Mouse (Mus musculus) natural killer cell, adult 2 months (primary cell): ENCODE results near the gene Plpp1.

Source experiments
- DNase-seq, 2 experiments: peaks; one replicate each; pipeline ENCODE4 v3.0.0; 2022; ENCODE audit warnings: low spot score in 2 of 2

Gene Plpp1

DNA sequence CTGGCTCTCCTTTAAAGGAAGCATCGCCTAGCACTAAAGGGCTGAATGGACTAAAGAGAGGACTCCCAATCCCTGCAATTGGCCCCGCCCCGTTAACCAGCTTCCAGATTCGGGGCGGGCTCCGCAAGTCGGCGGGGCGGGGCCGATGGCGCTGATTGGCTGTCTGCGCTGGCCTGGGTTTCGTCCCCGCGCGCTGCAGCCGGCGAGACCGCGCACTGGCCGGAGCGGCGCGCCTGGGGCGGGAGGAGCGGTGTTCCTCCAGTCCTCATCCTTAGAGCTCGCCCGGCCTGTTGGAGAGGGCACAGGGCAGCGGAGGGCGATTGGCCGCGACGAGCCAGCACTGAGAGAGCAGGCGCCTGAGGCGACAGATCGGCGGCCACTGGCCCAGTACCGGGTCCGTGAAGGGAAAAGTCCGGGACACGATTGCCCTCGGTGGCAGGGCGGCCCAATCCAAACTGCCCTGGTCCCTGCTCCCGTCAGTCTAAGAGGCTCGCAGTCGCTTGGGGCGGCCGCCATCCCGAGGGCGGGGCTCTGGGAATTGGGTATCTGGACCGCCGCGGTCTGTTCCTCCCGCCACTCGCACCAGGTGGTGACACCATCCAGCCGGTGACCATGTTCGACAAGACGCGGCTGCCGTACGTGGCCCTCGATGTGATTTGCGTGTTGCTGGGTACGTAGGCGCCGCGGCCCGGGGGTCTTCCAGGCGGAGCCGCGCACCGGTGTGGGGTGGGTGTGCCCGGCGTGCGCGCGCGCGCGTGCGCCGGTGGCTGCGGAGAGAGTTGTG, at the start of gene Plpp1:
Gene Plpp1 (plus strand): TSS at position 196 of the 784 bp plus-strand sequence.
- DNase-seq, result peak in 1 of 2 experiments; percentile 35

DNA sequence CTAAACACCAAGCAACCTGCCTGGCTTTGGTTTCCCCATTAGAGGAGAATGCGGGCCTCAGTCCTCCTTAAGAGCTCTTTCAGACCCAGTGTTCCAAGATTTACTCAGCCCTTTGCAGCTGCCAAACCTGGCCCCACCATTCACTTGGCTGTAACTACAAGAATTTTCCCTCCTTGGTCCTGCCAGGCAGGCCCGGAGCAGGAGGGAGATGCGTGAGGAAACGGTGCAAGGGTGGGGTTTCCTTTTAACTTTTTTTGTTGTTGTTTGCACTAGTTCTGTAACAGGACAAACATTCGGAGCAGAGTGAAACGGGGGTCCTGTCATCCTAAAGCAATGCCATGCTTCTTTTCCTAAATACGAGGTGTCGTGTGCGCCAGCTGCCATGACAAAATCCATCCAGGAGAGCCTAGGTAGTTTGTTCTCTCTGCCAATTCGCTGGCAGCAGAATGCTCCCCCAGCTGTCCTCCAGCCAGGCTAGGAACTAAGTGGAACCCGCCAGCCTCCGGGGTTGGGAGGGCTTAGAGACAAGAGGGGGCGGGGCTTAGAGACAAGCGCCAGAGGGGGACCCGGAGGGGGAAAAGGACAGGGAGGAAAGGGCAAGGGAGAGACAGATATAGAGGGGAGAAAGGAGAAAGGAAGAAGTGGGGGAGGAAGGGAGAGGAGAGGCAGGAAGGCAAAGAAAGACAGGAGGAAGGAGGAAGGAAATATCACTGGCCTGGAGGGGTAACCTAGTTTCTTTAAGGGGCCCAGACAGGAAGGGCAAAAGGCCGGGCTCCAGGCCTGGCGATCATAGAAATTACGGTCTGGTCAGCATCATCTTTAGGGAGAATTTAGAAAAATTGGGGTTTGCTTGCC, 48.9 kb upstream of the Plpp1 start:
- no peak for DNase-seq

DNA sequence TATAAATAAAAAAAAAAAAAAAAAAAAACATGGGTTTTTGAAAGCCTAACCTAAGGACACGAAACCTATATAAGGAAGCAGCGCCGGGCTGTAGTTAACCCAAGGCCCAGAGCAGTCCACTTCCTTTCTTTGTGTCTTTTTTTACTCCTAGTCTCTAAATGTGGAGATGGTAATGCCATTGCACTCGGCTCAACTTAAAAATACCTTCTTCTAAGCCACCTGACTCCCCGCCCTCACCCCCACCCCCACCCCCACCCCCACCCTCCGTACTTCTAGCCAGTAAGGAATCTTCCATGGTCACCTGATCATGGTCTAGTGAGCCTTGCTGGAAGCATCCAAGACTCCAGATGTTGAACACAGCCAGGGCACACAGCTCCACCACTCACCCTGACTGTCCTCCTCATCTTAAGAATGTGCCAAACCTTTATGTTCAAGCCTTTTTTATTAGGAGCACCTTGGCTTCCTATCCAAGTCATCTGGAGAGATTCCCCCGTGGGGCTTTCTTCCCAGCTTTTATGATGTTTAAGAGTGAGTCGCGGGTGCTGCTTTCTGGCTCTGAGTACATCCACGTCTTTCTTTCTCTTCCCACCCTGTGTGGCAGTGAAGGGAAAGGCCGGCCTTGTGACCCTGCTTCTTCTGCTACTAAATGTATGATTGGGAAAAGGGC, 48.1 kb upstream of the Plpp1 start:
- no peak for DNase-seq

DNA sequence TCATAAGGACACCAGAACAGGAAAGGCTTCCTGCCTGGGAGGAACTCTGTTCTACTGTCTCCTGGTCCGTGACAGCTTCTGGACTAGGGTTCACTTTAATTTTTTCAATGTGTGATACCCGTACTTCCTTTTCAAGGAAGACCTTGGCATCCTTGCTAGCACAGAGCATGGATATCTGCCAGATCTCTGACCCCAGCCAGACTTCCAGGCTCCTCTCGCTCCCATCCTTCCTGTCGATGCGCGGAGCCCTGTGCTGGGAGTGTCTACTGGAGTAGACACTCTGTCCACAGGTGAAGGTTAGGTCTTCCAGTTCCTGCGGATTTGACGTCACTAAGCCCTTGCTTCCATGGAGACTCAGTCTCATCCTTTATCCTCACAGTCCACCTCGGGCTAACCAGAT, 47.1 kb upstream of the Plpp1 start:
- DNase-seq, result no peak

DNA sequence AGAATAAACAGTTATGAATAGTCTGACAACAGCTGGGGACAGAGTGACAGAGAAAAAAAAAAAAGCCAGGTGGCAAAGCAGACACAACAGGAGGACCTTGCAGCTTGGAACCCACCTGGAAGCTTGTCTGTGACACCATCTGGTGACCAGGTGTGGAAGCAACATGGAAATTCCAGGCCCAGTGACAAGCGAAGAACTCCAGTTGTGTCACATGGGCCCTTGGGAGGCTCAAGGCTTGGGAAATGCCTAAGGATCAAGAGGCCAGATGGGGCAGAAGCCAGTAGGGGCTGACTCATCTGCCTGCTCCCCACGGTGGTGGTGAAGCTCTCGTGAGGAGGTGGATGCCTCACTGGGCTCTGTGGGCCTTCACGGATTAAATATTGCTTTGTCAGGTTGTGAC, 45.7 kb upstream of the Plpp1 start:
- no peak for DNase-seq

DNA sequence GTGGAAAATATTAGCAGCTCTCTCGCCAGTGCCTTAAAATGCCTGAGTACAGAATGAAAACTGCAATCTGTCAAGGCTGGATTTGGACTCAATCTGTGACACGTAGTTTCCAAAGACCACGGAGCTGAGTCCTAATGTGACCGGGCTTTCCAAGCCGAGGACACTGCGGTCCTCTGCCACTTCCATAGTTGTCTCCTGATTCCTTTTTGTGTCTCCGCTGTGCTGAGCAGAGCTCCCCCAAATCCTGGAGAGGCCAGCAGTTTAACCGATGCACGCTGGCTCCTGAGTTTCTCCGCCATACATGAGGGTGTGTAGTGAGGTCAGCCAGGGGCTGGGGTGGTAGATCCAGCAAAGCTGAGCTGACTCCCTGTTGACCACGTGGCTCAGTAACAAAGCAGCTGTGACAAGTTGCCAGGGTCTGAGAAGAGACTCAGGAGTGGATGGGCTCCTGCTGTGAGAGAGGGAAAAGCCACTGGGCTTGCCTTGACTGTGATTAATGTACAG, 45.0 kb upstream of the Plpp1 start:
- DNase-seq, result no peak

DNA sequence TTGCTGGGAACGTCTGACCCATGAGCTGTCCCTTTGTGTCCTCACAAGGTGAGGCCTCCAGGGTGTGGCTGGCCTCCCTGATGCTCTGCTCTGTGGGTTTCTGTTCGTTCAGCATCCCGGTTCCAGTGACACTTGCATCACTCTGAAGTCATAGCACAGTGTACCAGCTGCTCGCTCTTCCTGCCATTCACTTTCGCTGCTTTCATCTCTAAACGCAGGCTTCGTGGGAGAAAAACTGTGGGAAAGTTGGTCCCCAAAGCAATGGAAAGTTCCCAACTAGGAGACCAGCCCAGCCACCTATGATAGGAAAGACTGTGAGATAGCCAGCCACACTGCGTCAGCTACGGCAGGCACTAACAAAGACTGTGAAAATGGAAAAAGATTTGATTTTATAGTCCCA, 43.2 kb upstream of the Plpp1 start:
- DNase-seq, result no peak

DNA sequence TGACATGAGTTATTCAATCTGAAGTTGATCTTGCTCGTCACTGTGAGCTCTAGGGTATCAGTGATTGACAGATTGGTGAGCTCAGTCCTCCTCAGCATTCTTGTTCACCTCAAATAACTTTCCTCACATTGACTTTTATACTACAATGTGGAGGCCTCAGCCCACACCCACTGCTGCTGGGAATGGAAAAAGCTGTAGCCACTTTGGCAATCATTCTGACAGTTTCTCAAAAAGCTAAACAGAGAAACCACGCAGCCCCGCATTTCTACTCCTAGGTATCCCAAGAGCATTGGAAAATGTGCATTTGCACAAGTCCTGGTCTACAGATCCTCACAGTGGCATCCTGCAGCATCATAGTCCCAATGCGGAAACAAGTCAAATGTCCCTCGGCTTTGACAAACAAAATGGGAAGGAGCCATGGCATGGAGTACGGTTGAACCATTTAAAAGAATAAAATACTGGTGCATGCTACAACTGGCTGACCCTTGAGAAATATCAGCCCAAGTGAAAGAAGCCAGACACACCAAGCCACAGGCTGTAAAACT, 42.0 kb upstream of the Plpp1 start:
- no peak for DNase-seq

DNA sequence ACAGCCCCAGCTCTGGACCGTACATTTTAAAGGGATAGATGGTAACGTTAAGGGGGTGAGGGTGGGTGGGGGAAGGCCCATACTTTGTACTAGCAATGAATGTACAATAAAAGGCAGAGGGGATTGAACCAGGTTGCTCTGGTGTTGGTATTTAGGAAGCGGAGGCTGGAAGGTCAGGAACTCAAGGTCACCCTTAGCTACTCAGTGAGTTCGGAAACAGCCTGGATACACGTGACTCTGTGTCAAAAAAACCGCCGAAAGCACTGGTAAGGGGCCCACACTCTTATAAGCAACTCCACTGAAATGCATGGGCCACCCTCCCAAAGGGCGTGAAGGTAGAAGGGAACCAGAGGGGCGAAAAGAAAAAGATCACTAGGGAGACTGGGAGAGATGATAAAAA, 41.2 kb upstream of the Plpp1 start:
- DNase-seq, result no peak

DNA sequence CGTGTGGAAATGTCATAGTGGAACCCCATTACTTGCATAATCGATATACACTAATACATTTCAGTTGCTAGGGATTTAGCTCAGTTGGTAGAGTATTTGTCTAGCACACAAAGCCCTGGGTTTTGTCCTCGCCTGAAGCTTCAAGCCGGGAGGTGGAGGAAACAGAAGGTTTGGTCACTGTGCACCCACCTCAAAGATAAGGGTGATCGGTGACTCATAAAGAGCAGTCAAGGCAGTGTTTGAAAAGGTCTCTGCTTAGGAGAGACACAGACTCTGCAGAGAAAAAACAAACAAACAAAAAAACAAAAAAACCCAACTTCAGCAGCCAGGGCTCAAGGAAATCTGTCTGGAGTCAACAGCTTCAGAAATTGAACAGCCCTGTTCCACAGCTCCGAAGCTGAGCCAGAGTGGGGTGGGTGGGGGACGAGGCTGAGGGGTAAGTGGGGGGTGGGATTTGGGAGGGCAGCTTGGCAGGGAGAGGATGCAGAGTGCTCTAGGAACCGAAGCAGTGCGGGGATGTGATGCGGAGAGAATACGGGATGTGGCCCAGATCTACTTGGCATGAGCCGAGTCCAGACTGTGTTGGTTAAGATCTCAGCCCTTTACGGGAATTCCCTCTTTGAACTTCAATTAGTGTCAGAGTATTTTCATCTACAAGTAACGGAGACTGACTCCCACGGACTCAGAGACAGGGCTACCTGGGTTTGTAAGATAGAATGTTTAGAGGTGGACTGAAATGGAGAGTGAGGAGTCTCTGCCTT, 40.6 kb upstream of the Plpp1 start:
- no peak for DNase-seq

DNA sequence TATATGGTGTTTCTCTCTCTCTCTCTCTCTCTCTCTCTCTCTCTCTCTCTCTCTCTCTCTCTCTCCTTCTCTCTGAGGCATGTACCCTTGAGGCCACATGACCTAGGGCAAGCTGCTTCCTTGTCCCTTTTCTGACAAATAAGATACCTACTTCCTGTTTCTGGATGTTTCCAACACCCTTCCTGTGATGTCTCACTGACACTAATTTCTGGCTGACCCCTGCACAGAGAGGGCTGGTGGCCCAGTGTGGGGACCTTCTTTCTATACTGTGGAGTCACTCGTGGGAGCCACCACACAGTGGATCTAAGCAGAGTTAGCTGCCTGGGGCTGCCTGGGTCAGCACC, 40.1 kb upstream of the Plpp1 start:
- DNase-seq, result no peak

DNA sequence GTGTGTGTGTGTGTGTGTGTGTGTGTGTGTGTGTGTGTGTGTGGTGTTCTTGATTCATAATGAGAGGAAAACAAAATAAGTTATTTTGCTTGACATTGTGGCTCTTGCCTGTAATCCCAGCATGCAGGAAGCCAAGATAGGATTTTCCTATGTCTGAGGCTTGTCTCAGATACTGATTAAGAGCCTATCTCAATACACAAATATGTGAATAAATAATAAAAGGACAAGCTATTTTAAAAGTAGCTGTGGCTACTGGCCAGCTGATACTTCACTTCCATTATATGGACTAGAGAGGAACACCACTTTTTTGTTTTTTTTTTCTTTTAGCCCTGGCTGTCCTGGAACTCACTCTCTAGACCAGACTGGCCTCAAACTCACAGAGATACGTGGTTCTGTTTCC, 38.8 kb upstream of the Plpp1 start:
- DNase-seq, result no peak

DNA sequence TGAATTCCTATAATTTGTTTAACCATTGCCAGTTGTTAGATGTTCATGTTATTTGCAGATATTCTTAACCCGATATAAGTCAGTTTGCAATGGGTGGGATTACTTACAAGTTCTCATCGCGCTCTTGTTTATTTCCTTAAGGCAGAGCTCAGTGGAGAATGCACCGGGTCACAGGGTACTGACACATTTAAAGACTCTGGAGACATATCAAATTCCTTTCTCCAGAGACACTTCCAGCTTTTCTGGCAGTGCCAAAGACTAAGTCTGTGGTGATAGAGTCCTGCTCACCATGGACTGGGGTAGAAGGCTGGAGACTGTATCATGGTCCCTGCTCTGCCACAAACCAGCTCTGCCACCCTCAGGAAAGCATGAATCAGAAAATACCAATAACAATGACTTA, 38.0 kb upstream of the Plpp1 start:
- DNase-seq, result no peak

DNA sequence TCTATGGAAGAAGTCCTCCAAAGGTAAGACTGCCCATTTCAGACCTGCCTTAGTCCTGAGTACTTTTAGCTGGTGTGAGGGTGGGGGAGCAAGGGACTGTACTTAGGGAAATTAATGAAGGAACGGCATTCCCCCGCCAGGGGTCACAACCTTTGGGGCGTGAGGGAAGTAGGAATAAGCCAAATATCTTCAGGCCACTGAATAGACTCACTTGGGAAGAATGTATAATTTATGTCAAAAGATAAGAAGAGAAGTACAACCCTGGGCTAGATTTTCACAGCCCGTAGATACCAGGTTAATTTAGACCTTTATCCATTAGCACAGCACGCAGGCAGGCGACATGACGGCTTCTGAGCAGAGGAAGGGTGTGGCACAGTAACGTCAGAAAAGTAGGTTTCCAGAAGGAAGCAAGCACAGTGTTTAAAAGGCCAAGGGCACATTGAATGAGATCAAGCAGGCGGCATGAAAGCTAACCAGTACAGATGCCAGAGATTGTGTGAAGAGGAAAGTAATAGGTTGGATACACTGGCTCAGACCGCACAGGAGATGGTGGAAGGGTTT, 37.0 kb upstream of the Plpp1 start:
- no peak for DNase-seq

DNA sequence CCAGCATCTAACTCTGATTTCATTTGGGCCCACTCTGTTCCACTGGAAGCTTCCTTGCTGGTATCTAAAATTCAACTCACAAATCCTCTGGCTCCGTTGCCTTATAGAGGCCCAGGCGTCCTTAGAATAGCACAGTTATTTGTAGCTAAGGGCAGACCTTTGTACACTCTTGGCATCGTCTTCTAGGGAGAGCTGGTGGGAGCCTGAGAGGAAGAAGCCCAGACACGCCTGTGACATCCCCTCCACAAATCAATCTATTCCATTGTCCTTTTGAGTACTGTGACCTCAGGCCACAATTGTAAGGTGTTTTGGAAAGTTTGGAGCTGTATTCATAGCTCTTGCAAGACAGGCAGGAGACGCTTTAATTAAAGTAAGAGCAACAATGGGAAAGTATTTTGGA, 36.0 kb upstream of the Plpp1 start:
- DNase-seq, result no peak

DNA sequence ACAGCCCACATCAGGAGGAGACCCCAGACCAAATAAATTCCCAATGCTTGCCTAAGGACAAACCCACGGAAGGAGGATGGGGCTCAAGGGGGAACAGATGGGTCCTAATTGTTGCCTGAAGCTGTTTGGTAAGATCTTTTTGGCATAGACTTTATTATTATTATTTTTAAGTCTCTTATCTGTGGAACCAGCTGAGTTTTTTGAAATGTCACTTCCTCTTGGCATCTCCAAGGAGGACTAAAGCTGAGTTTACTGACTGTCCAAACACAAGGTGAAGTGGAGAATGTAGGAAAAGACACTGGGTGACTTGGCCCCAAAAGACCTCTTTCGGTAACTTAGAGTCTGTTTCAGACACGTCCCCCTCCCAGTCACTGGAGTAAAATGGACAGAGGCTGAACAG, 34.9 kb upstream of the Plpp1 start:
- no peak for DNase-seq

DNA sequence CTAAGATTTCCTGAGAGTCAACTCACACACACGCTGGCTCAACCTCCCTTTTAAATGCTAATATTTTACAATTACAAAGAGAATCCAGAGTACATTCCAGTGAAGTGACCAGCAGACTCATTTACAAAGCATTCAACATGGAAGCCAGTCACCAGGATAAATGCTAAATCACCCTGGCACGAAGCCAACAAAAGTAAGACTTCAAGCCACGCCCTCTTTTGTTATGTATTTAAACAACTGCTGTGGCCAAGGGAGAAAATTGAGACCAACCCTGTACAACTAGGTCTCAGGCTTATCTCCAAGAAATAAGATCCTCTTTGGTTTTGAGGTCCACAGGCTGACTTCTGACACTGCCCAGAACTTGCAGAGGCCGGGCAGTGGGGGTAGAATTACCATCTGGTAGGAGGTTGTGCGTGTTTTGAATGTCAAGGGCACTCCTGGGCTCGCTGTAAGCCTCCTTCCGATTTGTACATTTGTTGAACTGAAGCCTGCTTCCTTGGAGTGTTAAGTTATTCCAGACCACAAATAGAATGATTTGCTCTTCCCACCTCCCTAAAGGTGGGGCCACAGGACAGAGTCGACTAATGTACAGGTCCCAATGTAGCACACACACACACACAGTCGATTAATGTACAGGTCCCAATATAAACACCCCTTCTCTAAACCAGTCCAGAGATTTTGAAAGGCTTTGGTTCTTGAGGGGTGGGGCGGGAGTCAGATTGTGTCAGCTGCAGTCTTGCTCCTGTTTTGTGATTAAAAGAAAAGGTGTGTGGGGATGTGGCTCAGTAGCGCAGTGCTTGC, 29.9 kb upstream of the Plpp1 start:
- no peak for DNase-seq

DNA sequence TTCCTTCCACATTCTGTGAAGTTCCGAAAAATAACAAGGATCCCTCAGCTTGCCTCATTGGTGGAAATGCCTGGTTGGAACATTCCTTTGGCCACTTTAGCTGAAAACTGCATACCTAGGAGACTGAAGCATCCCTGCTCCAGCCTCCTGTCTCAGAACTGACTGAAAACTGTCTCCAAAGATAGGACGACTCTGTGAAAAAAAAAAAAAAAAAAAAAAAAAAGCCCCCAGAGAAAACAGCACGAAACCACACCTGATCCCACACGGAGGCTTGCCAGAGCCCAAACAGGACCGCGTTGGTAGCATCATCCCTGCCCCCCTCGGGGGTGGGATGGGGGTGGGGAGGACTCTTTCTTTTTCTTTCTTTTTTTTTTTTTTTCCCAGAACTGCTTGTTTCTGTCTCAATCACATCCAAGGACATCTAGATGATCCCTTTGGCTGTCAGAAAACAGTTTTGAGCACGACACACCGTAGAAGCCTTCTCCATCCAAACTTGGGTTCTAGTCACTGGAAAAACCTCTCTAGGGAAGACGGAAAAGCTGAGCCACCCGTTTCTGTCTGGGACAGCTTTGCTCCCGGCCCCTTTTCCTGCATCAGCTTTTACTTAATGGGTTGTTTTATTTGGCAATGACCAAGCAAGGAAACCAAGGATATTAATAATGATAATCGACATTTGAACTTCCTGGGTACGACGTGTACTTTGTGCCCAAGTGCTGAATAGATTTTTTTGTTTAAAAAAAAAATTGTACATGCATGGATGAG, 29.0 kb upstream of the Plpp1 start:
- no peak for DNase-seq

DNA sequence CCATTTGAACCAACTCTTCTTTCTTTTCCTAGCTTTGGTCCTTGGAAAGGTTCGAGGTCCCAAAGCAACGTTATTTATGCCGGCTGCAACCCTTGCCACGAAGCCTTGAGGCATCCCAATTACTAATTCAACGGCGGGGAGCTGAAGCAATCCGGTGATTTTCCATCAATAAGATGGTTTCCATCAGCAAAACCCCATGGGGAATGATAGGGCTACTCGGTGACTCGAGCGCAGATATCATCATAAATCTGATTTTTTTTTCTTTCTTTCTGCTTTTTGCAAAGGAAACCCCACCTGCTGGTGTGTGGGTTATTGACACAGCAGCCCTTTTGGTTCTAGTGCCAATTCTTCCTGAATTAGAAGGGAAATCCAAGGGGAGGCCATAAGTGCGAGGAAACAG, 28.3 kb upstream of the Plpp1 start:
- DNase-seq, result no peak

DNA sequence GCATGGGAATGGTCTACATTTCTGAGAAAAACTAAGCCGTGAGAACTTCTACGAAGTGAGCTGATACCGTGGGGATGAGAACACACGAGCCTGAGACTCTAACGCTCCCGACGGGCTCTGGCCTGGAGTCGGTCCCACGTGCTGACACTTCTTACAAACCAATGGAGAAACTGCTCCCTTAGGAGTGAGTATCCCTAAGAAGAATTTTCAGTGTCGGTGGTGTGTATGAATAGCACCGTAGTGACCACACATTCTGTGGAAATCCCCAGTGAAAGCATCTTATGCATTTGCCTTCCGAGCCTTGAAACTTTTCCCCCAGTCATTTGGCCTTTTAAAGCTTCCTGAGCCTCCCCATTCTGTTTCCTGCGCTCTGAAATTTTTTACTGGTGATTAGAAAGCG, 27.7 kb upstream of the Plpp1 start:
- DNase-seq, result no peak
